Mouse (Mus musculus): ENCODE measurements around the gene Mrap.

- no peak for TF ChIP-seq CTCF (IDR thresholded peaks at IDR 0.05; ENCODE audit: borderline replicate concordance, extremely low read depth, insufficient read depth, insufficient read length)
- no peak for TF ChIP-seq POLR2A (IDR thresholded peaks at IDR 0.05; ENCODE audit: borderline replicate concordance, extremely low read depth, insufficient read depth, insufficient read length, poor library complexity, severe bottlenecking)
Observed at GRCm38 (mm10) chr16:90735611-90736010, 2.4 kb upstream of the Mrap start.
